Mouse (Mus musculus) duodenum, adult 2 months (tissue): ENCODE measurements around the gene Cog5. TPM values are rescaled to one million over a fixed set of nuclear protein-coding genes. Genes with fewer than 3 reads are reported as not detected.

Experiments
- polyA plus RNA-seq: library from polyadenylated mRNA; depleted of rRNA; stranded (reverse); fragments of >200 nt; gene quantifications from 2 replicates; pipeline ENCODE4 v1.2.3, GENCODE M21; 2012; ENCODE audit warnings: low replicate concordance; rRNA removed

Gene Cog5
- polyA plus RNA-seq = 5.5 and 5.8 TPM in 2 replicates

DNA sequence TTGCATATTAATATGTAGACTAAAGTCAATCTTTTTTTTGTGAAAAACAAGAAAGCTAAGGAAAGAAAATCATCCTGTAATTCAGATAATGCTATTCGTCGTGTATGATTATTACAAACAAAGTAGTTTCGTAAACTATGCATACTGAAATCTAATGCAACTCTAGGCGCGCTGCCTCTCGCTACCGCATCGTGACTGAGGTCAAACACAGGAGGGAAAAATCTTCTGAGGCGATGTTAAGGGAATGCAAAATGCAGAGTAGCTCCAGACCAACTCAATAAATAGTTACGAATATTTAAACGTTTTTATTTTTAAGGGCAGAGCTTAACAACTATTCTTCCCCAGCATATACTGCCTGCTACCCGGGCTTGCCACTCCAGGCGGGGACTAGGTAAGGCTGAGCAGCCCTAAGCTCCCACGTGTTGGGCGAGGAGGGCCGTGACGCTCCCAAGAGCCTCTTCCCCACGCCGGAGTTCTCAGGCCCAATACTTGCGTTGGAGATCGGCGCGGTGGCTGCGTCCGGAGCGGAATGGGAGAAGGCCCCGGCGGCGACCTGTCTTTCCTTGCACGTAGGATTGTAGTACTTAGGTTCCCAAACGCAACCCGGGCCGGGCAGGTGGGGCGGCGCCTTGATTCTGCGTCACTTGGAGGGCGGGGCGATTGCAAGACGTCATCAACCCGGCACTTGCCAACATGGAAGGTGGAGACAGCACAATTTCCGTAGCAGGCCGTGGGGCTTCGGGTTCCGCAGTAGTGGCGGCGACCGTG lies at the start of gene Cog5, which contains the start of gene Dus4l:
Gene Cog5 (plus strand): TSS at position 673 of the 768 bp plus-strand sequence.
Gene Dus4l (minus strand): TSS at position 630 of the 768 bp plus-strand sequence.

DNA sequence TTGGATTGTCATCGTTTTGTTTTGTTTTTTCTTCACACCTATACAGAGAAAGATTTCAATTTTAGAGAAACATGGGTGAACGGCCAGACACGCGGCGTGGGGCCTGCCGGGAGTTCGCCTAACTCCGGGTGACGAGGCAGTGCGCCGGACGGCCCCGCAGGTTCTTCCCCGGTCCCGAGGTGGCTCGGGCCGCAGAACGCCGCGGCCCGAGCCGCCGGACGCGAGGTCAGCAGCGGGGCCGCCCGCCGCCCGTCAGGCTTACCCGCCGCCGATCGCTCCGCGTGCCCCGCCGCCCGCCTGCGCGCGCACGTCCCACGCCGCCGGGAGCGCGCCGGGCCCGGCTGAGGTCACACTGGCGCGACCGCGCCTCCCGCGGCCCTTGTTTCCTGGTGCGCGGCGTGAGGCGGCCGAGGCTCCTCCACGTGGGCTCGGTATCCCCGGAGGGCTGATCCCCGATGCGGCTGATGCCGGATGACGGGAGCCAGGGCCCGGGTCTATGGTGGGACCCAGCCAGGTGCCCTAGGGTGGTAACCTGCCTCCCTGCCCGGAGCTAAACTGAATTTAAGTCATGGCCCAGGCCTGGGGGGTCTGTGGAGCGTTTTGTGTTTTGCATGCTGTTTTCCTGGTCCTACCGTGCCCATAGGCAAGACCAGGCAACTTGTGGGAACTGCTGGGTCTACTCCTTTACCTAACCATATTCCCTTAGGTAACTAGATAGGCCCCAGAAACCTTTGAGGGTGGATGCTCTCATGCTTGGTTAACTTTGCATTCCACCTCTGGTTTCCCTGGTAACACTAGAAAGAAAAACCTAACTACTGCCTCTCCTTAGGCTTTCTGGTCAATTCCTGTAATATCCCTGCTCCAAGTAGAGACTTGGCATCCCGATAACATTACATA lies 20.1 kb upstream of the Cog5 start, which contains the start of gene Bcap29:
Gene Bcap29 (minus strand): TSS at position 316 of the 897 bp plus-strand sequence.

GRCm38 (mm10) chr12:31713600-31713999 lies 58.9 kb downstream of the Cog5 start, which contains the start of gene Gpr22:
Gpr22 (minus strand) TSS chr12:31713947.

GRCm38 (mm10) chr12:31949759-31950658 lies 295.3 kb downstream of the Cog5 start, which contains the start of gene Hbp1:
Hbp1 (minus strand) TSS chr12:31950535.

Other genes starting within 250 kb of the Cog5 start
- gene Cbll1, start 155.3 kb upstream of the Cog5 start, polyA plus RNA-seq = 2.3 and 2.8 TPM in 2 replicates
- gene Slc26a4, start 94.9 kb upstream of the Cog5 start, polyA plus RNA-seq = 0.02 TPM in 1 of 2 replicates, not detected in the other
- 0.11 and 0.19 TPM in 2 replicates for gene Bcap29, start 20.2 kb upstream of the Cog5 start, polyA plus RNA-seq
- 2.8 and 2.9 TPM in 2 replicates for gene Dus4l, start within 50 bp of the Cog5 start, polyA plus RNA-seq
- gene Gpr22, start 59.1 kb downstream of the Cog5 start, polyA plus RNA-seq = 0.11 TPM in 1 of 2 replicates, not detected in the other